Comparison of ENCODE assay signal across 7 mouse cellular contexts in genomic region chr11:32383341-32384134, GRCm38 (mm10). TPM values are rescaled to one million over a fixed set of nuclear protein-coding genes. Genes with fewer than 3 reads are reported as not detected.
DNase-seq lines count a peak whose midpoint lies in the region; ATAC-seq lines count a peak whose summit lies in the region.

No protein-coding gene starts in this region.

- H3K4me1 ChIP-seq in hindbrain, embryonic 12.5 days: peaks cover 26% of the 10 kb centered on the region
- H3K4me1 ChIP-seq in limb, embryonic 10.5 days: peaks cover 13% of the 10 kb centered on the region

- 5% methylated on average over 9 of the region's 10 CpGs for WGBS in hindbrain, embryonic 12.5 days
- 57% methylated on average over 10 of the region's 10 CpGs for WGBS in limb, embryonic 10.5 days

- no peak overlapping the region for H3K4me2 ChIP-seq in hindbrain, embryonic 12.5 days (replicated peaks)

- ATAC-seq in hindbrain, embryonic 12.5 days (ENCODE audit: low FRiP score): peak; percentile 69

- H3K4me3 ChIP-seq in hindbrain, embryonic 12.5 days: no peak overlapping the region
- H3K4me3 ChIP-seq in limb, embryonic 10.5 days: no peak overlapping the region

- peaks cover 47% of the 10 kb centered on the region for H3K36me3 ChIP-seq in hindbrain, embryonic 12.5 days
- H3K36me3 ChIP-seq in limb, embryonic 10.5 days: peaks cover 87% of the 10 kb centered on the region

- H3K27me3 ChIP-seq in hindbrain, embryonic 12.5 days: no peaks in the 10 kb centered on the region
- no peaks in the 10 kb centered on the region for H3K27me3 ChIP-seq in limb, embryonic 10.5 days (ENCODE audit: low read depth, poor library complexity, severe bottlenecking)

- no peaks in the 10 kb centered on the region for H3K9me3 ChIP-seq in hindbrain, embryonic 12.5 days (replicated peaks)
- H3K9me3 ChIP-seq in limb, embryonic 10.5 days (replicated peaks): no peaks in the 10 kb centered on the region

- no peak overlapping the region for H3K9ac ChIP-seq in hindbrain, embryonic 12.5 days

- peak; percentile 28 for DNase-seq in ES-CJ7 (ENCODE audit: low read depth, low spot score)
- peak; percentile 31 for DNase-seq in ZHBTc4 (ENCODE audit: low read depth, low spot score)
- DNase-seq in forelimb bud, embryonic 11.5 days (ENCODE audit: low read depth, low spot score): peak; percentile 8
- DNase-seq in limb, embryonic 10.5 days (ENCODE audit: low spot score): peak; percentile 36
- peak; percentile 66 for DNase-seq in neural tube, embryonic 10.5 days (ENCODE audit: extremely low spot score, low spot score)
- no peak for DNase-seq in c-Kit-positive CD71-positive TER-119-positive erythroid progenitor cells, embryonic 14.5 days (ENCODE audit: low spot score)

- H3K27ac ChIP-seq in hindbrain, embryonic 12.5 days: peak overlapping the region; percentile 80
- peak overlapping the region; percentile 69 for H3K27ac ChIP-seq in limb, embryonic 10.5 days

RNA-seq across cellular contexts. Expression of gene Sh3pxd2b, which starts 35.9 kb away (rescaled TPM):
- 29.5 and 31.7 TPM in 2 replicates for polyA plus RNA-seq in hindbrain, embryonic 12.5 days (2016; fragmentation: Nextera tagmentation; extraction: Ambion mirVana)
- 25.0 and 31.3 TPM in 2 replicates for polyA plus RNA-seq in limb, embryonic 10.5 days (2016; fragmentation: Nextera tagmentation; extraction: Ambion mirVana)
